Mouse (Mus musculus) E14TG2a.4 (cell line): ENCODE data around the gene Prkce.

ENCODE experiments used
- CTCF ChIP-seq: conservative IDR thresholded peaks from 2 replicates; pipeline ENCODE4 v1.5.1; 2014; ENCODE audit warnings: low read length
- NANOG ChIP-seq: IDR thresholded peaks from 2 replicates; pipeline ENCODE4 v1.6.1; 2014; ENCODE audit warnings: borderline replicate concordance, low read length, mixed read lengths
- POU5F1 ChIP-seq: IDR thresholded peaks from 2 replicates; pipeline ENCODE4 v1.6.1; 2014; ENCODE audit warnings: low read length, borderline replicate concordance

- peak; percentile 12; the same call in 1 of the 2 replicates for TF ChIP-seq CTCF
- no peak for TF ChIP-seq NANOG
- TF ChIP-seq POU5F1 = no peak
Measured at GRCm38 (mm10) chr17:86293247-86293744, 125.7 kb downstream of the Prkce start.
